Mouse (Mus musculus): ENCODE measurements around the gene Ptk7.

Ptk7 gene

DNA sequence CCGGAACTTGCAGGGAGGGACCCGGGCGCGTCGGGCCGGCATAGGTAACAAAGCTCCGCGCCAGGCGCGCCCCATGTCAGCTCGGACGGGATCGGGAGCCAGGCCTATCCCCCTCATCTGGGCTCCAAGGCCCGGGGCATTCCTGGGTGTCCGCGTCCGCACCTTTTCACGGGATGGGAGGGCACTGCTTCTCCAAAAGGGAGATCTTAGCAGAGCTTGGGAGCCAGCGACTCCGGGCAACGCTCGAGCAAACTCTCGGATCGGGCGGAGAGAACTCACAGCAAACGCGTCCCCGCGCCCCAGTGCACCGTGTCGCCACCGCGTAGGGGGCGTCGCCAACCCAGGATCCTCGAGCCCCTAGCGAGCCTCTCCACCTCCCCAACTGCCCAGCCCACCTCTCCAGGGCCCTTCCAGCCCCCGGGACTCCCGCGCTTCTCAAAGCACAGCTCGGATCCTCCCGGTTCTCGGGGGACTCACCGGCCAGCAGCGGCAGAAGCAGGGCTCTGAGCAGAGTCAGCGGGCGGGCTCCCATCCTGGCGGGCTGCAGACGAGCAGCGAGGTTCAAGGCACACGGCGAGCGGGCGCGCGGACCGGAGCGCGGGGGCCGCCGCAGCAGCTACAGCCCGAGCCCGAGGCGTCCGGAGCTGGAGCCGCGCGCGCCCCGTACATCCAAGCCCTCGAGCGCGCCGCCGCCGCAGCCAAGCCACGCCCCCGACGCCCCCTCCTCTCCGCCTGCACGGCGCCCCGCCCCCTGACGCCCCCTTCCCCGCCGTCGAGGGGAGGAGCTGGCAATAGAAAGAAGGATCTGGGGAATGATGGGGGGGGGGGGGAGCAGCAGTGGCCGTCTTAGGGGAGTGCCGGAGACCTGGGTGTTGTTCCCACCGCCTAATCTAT is at the start of gene Ptk7:
Gene Ptk7 (minus strand): TSS at position 714 of the 894 bp plus-strand sequence.
- DNase-seq (ENCODE audit: low spot score): peak; percentile 95

DNA sequence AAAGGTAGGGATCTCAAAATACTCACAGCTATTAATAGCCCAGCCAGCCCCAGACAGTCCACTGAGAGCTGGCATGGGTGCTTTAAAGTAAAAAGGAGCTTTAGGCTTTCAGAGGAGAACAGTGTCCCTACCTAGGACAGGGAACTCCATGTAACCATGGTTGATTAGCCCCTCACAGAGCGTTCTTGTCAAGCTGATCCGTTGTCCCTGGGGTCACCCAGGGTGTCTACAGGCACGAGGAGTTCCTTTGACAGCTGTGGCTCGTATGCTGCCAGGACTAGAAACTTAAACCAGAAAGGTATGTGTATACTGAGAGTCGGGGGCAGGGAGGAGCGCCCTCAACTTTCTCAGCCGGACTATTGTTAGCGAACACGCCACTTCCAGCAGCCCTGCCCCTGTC is 49.6 kb upstream of the Ptk7 start:
- no peak for DNase-seq (ENCODE audit: low spot score)

DNA sequence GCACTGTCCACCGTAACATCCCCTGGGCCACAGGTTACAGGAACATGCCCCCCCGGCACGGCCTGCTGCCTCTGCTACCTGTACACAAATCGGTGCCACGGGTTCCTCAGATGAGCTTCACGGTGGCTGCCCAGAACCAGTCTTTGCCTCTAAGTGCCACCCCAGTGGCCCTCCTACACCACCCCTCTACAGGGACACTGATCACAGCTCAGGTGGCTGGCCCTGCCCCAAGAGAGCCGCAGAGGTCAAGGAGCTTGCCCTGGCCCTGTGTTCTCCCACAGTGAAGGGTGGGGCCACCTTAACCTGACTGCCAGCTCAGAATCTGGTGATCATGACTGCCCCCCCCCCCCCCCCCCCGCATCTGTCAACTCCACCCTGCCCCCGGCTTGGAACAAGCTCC is 49.1 kb upstream of the Ptk7 start, which contains the start of gene Mea1:
Gene Mea1 (plus strand): TSS at position 378 of the 400 bp plus-strand sequence.
- DNase-seq (ENCODE audit: low spot score): no peak

DNA sequence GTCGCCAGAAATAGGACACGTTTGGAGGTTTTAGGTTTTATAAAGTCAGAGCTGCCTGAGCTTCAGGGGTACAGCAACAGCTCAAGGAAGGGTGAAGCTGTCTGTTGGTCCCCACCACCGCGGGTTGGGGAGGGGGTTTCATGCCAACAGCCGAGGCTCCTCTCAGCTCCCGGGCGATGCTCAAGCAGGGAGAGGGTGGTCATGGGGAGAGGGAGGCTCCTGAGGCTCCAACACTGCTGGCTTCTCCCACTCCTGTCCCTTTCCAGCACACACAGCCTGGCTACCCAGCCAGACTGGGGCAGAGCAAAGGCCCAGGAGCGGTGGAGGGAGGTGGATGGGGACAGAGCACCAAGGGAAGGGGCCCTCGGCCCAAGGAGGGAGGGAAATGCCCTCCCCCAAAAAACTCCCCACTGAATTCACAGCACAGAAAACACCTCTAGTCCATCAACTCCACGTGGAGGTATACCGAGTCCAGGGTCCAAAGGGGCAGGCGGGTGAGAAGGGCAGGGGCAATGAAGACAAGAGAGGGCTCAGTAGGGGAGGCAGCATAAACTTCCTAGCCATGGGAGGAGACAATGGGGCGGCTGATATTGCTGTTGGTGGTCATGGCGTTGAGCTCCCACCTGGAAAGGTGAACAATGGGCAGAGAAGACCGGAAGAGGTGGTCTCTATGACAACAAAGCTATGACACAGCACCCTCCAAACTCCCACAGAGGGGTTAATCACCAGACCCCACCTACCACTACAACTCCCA is 45.4 kb upstream of the Ptk7 start:
- peak; percentile 58 for DNase-seq (ENCODE audit: low spot score)

DNA sequence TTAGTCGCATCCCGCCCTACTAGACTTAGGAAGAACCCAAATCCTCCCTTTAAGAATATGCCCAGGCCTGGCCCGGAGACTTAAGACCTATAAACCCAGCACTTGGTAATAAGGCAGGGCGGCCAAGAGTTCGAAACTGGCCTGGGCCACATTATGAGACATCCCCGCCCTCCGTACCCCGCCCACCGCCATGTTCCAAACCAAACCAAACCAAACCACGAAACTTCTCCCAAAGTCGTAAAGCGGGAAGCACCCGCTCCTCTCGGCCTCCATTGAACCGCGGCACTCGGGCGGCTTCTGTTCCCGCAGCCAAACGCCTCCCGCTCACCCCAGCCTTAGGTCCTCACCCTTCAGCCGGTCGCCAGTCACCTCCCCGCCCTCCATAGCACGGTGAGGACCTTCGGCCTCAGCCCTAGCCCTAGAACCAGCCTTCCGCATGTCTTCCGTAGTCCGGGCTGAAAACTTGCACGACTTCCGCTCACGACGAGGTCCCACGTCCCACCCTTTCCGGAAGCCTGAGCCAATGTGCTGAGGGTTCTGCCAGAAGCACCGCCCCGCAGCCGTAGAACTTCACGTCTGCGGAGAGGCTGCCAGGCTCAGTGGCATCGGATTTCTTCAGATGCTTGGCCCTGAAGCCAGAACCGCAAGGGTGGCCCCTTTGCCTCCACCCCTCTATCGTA is 44.7 kb upstream of the Ptk7 start, which contains the start of gene Rrp36:
Gene Rrp36 (minus strand): TSS at position 503 of the 680 bp plus-strand sequence.
- peak; percentile 88 for DNase-seq (ENCODE audit: low spot score)

DNA sequence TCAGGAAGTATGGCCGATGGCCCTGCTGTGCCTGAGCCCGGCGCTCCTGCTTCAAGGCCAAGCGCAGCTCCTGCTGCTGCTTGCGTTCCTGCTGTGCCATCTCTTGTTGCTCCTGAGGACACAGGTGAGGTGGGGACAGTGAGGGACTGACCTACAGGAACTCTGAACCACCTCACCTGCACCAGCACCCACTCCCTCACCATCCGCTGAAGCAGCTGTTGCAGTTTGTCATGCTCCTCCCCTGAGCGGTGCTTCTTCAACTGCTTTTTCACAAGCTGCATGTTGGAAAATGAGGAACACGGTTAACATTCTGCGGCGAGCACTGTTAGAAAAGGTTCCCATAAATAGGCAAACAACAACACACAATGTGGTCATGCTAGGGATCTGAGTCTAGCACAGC is 40.6 kb upstream of the Ptk7 start:
- peak; percentile 38 for DNase-seq (ENCODE audit: low spot score)

DNA sequence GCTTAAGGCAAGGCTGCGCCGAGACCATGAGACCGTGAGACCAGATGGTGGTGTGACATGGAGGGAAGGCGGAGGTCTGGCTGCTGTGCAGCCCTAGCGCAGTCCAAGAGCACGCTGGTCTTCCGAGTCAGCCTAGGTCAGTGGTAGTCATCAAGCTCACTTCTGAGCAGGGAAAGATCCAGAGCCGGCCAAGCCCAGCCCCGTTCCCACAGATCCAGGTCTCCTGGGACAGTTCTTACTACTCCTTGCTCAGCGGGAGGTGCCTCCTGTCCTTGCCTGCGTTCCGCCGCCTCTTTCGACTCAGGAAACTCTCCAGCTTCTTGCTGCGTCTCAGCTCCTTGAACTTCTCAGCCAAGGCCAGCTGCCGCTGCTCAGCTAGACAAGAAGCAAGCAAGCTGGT is 38.4 kb upstream of the Ptk7 start:
- DNase-seq (ENCODE audit: low spot score): peak; percentile 44

DNA sequence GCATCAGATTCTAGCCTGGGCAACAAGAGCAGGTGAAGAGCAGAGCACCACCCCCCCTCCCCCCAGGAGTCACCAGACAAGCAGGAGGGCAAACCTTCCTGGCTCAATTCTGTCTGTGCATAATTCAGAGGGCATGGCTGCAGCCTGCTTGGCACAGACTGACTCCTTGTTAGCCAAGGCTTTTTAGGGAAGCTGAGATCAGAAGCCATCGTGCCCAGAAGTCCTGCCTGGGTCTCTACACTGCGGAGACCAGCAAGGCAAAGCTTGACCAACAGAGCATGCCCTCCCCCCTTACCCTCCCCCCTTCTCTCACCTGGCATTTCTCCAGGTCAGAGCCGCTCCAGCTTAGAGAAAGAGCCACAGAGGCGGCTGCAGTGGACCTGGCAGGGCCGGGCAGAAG is 33.4 kb upstream of the Ptk7 start:
- no peak for DNase-seq (ENCODE audit: low spot score)

DNA sequence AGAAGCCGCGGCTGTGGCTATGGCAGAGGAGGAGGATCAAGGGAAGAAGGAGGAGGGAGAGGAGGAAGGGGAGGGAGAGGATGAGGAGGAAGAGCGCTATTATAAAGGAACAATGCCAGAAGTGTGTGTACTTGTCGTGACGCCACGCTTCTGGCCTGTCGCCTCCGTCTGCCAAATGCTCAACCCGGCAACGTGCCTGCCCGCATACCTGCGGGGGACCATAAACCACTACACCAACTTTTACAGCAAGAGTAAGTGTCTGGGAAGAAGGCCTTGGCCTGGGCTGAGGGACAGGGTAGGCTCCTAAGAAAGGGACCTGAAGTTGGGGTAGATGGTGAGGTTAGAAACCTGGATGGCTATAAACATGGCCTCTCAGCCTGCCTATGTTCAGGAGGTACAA is 32.7 kb upstream of the Ptk7 start:
- DNase-seq (ENCODE audit: low spot score): no peak

DNA sequence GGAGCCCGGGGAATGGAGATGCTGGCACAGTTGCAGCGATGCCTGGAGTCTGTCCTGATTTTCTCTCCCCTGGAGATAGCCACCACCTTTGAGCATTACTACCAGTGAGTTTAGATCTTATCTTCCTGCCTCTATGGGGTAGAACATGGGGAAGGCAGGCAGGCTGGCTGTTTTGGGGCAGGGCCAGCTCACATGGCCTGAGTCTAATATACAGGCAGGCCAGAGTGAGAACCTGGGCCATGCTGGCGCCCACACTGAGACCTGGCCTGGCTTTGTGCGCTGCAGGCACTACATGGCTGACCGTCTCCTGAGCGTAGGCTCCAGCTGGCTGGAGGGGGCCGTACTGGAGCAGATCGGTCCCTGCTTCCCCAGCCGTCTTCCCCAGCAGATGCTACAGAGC is 32.0 kb upstream of the Ptk7 start:
- DNase-seq (ENCODE audit: low spot score): no peak

DNA sequence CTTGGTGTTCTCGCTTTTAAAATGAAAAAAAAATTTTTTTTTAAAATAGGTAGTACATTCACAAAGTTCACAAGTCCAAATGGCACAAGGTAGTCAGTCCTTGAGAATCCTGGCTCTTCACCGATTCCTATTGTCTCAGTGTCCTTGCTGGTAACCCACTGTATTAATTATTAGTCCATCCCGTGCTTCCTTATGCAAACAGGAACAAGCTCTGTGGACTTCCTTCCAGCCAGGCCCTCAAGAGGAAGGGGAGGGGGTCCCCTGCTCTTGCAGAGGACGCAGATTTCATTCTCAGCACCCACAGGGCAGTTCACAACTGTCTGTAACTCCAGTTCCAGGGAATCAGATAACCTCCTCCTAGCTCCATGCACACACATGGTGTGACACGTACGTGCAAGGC is 26.8 kb upstream of the Ptk7 start:
- no peak for DNase-seq (ENCODE audit: low spot score)

DNA sequence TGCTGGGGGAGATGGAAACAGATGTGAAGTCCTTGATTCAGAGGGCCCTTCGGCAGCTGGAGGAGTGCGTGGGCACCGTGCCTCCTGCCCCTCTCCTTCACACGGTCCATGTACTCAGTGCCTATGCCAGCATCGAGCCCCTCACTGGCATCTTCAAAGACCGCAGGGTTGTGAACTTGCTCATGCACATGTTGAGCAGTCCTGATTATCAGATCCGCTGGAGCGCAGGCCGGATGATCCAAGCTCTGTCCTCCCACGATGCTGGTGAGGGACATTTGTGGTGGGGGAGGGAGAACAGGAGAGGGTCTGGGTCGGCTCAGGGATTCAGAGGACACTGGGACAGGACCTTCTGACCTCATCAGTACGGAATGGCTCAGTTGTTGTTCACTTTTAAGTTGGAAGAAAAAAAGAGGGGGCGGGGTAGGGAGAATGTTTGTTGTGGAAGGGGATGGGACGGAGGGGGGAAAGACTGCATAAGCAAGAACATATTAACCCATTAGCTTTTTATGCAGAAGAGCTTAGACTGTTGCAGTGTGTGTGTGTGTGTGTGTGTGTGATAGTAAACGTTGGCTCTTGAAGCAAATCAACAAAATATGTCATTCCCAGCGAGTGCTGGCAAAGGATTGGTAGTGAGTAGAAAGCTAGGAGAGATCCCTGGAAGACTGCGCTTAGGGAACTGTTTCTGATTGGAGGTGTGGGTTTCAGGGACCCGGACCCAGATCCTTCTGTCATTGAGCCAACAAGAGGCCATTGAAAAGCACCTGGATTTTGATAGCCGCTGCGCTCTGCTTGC is 22.6 kb upstream of the Ptk7 start:
- no peak for DNase-seq (ENCODE audit: low spot score)

DNA sequence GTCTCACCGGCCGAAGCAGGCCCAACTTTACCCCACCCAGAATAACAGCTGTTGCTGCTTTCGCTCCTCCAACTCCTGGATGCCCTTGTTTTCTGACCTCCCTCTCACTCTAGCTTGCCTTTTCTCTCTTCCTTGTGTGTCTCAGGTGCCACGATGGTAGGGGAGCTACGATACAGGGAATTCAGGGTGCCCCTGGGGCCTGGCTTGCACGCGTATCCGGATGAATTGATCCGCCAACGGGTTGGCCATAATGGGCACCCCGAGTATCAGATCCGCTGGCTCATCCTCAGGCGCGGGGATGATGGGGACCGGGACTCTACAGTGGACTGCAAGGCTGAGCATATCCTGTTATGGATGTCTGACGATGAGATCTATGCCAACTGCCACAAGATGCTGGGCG is 22.0 kb upstream of the Ptk7 start:
- no peak for DNase-seq (ENCODE audit: low spot score)

DNA sequence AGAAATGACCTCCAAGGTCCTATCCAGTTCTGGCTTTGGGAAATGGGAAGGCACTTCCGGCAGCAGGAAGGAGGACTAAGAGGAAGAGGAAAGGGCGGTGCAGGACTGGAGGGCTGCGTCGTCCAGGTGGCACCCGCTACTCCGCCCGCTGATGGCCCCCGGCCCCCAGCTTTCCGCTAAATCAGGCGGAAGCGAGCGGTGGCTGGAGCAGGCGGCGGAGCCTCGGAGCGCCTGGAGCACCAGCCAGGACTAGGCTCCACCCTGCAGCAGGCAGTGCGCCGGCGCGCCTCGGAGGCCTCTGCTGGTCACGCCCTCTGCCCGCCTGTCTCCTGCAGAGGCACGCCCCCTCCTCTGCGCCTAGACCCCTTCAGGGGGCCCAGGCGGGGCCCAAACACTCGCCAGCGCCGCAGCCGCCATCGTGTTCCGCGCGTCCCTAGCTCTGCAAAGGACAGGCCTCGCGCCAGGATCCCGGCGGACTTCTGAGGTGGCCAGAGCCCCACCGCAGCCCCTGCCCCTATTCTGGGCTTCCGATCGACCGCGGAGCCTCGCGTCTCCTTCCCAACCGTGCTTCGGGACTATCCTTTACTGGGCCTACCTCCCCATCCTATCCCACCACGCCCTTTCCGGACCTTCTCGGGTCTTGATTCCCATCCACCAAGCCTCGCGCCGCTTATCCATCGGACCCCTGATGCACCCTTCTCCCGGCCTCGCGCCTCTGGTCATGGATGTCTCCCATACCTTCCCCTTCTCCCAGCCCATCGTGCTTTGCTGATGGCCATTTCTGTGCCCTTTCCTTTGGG is 21.1 kb upstream of the Ptk7 start, which contains the start of gene Cul7:
Gene Cul7 (plus strand): TSS at position 106 of the 800 bp plus-strand sequence.
- peak; percentile 92 for DNase-seq (ENCODE audit: low spot score)

DNA sequence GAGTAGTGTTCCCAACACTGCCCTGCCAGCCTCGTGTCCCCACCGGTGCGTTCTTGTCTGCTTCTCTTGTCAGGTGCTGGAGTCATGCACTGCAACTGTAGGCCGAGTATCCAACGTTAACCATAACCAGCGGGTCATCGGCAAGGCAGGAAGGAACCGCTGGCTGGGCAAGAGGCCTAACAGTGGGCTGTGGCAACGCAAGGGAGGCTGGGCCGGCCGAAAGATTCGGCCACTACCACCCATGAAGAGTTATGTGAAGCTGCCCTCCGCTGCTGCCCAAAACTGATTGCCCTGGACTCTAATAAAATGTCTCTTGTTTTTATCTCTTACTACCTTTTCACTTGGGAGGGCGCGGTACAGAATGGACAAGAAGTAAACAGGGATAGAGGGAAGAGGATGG is 20.5 kb upstream of the Ptk7 start:
- DNase-seq (ENCODE audit: low spot score): no peak

DNA sequence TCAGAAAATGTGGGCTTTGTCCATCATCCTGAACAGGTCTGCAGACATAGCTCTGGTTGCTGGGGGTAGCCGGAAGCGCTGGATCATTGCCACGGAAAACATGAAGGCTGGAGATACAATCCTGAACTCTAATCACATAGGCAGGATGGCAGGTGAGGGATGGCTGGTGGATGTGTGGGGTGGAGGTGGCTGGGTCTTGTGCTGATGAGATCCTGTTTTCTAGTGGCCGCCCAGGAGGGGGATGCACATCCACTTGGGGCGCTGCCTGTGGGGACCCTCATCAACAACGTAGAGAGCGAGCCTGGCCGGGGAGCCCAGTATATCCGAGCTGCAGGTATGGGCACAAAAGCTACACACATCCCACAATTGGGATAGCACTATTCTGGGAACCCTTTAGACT is 19.1 kb upstream of the Ptk7 start:
- no peak for DNase-seq (ENCODE audit: low spot score)

DNA sequence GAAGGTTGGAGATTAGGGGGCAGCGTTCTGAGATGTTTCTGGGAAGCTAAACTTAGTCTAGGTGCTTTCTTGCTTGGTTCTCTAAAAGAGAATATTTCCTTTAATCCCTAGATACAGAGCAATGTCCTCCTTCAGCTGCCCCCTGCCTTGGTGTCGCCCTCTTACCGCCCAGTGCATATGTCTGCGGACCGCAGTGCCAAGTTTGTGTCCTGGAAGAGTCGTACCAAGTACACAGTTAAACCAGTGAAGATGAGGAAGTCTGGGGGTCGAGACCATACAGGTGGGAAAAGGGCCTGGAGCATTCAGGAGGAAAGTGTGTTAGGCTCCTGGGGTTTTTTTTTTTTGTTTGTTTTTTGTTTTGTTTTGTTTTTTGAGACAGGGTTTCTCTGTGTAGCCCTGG is 18.0 kb upstream of the Ptk7 start:
- DNase-seq (ENCODE audit: low spot score): peak; percentile 45

DNA sequence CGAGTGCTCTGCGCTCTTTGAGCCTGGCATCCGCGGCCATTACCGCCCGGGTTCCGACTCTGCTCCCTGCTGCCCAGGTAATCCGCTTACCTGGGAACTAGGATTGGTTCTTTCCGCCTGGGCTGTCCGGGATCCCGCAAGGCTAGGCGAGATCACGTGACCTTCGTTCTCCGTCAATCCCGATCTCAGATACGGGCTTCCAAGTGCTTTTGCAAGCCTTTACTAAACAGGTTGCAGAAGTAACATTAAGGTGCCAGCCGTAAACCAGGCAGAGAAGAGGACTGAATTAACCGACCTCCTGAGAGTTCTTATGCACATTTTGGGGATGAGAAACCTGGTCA is 17.0 kb upstream of the Ptk7 start:
- DNase-seq (ENCODE audit: low spot score): no peak

DNA sequence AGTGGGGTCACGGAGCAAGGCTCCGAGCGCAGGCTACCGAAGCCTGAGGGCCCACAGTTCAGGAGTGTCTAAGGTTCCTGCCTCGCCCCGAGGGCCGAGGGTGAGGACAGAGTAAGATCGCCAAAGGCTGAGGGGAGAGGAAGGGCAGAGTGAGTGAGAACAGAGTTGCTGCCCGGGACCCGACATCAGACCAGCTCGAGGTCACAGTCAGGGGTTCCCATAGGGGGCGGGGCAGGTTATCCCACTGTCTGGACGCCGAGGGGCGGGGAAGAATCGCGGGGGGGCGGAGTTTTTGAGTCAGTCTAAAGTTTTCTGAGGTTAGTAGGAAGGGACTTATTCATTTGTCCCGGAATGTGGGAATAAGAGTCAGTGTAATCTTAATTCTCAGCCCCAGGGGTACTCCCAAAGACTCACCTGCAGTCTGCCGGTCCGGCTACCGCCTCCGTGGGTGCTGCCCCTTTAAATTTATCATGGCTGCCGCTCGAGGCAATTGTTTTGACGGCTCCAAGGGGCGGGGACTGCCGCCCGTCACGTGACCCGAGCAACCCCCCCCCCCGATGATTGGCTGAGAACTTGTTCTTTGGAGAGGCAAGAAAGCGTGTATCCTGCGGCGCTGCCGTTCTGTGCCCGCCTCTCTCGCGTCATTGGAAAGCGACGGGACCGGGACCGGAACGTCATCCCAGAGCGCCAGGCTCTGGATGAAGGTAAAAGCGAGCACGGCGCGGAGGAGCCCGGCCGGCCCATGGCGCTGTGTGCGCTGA is 16.4 kb upstream of the Ptk7 start, which contains the start of the genes Klc4 and Mrpl2:
Gene Klc4 (minus strand): TSS at position 462 of the 761 bp plus-strand sequence.
Gene Mrpl2 (plus strand): TSS at position 669 of the 761 bp plus-strand sequence.
- DNase-seq (ENCODE audit: low spot score): peak; percentile 99

DNA sequence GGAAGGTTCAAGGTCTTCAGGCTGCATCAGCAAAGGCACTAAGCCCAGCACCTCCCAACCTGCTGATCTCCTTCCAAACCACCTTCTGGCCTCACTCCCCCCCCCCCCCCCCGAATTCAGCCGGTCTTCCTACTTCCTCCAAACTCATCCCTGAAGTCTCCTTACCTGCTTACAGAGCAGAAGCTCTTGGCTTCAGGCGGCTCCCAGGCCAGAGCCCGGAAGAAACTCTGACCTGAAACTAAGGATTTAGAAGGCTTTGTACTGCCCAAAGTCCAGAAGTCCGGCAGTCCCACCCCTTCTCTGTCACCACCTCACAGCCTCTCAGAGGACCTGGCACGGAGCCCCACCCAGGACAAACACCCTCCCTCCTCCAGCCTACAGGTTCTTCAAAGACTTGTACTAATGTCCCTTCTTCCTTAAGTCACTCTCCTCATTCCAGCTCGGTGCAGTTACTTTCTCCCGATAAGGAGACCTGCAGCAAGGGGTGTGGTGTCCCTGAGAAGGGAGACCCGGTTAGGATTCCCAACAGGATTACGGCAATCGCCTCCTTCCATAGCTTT is 15.7 kb upstream of the Ptk7 start:
- DNase-seq (ENCODE audit: low spot score): peak; percentile 82

Measured in testis, postnatal 10 days (tissue).